Mouse (Mus musculus) cerebellum, postnatal 10 days (tissue): ENCODE results near the gene Cfap61.
A peak's percentile ranks its signal among the peaks of the same experiment; 100 is the strongest.

Experiments used
- DNase-seq, 2 experiments: peaks; one replicate each; pipeline ENCODE4 v3.0.0; 2021; ENCODE audit warnings: mixed read lengths in 2 of 2

The Cfap61 gene

DNA sequence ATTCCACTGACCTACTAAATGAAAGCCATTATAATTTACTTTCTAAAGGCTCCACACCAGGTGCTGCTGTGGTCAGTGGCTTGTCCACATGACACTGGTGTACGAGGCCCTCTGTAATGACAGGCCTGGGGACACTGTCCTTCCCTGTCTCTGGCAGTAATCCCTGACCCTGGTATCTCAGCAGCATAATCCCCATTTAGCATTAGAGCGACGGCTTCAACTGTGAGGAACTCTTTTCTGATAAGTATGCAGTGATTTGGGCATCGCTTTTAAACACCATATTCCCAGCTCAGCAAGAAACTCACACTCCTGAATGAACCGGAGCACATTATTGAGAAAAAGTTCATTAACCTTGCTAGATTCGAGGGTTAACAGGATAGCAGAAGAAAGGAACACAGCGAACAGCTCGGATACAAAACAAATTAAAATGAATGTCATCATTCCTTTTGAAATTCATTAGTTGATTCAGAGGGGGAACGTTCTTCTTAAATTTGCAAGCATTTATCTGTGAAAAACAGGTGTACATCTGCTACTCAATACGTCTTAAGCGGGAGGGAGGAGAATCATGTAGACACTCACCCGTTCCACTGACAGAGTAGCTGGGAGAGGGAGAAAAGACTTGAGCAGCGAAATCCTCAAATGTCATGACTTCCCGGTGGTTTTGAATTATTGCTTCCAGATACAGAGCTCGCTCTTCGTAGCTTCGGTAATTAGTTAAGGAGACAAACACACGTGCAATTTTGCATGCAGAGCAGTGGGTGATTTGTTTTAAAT, 325.4 kb downstream of the Cfap61 start:
- peak in 1 of 2 experiments; percentile 50 for DNase-seq

- no peak for DNase-seq
Measured at GRCm38 (mm10) chr2:146261146-146261545, 326.6 kb downstream of the Cfap61 start.

- peak; percentile 77 to 89 for DNase-seq
Measured at GRCm38 (mm10) chr2:146262215-146262614, 327.6 kb downstream of the Cfap61 start.

GRCm38 (mm10) chr2:146262966-146263365, 328.4 kb downstream of the Cfap61 start:
- no peak for DNase-seq
